Mouse (Mus musculus) layer of hippocampus, postnatal 25 days (tissue): Measurements from ENCODE around the gene Ptpra. TPM values are rescaled to one million over a fixed set of nuclear protein-coding genes. Genes with fewer than 3 reads are reported as not detected.

ENCODE experiments used
- DNase-seq, 2 experiments: peaks; one replicate each; pipeline ENCODE4 v3.0.0; 2022; ENCODE audit warnings: mixed read lengths in 2 of 2, low spot score in 1 of 2; ENCODE audit errors: extremely low spot score in 1 of 2
- total RNA-seq, 2 experiments: library from RNA; stranded (reverse); gene quantifications; 2 replicates each; pipeline ENCODE4 v1.2.3; 2021

Ptpra gene
- total RNA-seq: 100 to 1,000 TPM; 322 to 337 TPM

DNA sequence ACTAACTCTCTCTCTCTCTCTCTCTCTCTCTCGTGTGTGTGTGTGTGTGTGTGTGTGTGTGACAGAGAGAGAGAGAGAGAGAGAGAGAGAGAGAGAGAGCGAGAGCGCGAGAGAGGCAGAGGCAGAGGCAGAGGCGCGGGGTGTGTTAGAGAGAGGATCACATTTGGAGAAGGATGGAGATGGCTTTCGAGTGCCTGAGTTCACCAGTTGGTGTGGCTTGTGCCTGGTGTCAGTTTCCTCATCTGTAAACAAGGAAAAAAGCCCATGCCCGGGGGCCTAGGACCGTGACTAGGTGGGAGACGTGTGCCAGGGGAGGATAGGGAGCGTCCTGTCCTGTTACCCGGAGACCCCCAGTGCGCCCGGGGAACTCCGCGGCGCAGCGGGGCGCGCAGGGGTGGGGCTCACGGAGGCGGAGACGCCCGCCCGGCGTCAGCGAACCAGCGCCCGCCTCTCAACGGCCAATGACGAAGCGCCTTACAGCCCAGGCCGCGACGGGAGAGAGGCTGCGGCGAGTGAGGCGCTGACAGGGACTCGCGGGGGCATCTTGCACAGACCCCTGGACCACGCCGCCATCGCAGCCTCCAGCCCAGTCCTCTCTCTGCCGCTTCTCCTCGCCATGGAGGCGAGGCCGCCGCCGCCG is at the start of gene Ptpra:
Gene Ptpra (plus strand): TSS at position 485 of the 640 bp plus-strand sequence.
- peak; percentile 91 to 95 for DNase-seq

DNA sequence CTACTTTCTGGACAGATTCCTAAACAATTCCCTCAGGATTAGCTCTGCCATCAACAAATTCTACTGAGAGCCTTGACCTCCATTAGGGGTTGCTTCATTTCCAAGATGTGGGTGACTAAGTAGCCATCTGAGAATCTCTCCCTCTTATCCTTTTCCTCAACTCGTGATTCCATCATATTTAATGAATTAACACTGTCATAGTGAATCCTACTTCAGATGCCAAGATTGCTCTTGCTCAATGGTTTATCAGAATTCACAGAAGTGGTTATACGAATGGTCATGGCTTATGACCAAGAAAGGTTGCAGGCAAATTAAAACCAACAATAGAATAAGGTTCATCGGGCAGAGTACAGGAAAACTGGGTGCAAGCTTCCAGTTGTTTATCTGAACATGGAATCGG is 48.2 kb upstream of the Ptpra start:
- DNase-seq: no peak

DNA sequence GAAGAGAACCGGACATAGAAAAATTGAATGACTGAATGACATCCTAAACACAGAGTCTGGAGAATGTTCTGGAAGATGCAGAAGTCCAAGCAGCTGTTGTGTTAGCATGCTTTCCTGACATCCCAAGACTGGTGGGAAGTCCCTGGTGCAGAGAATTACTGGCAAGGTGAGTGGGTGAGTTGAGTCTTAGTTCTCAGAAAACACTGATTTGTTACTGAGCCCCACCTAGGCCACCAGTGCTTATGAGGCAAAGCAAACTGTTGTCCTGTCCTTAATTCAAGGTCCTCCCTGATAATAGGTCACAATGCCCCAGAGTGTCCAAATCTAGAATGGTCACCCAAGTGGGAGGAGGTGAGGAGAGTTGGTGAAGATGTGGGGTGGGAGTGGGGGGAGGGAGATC is 45.1 kb upstream of the Ptpra start, which contains the start of the genes Gm28372 and 1700020A23Rik:
Gene Gm28372 (plus strand): TSS at position 301 of the 400 bp plus-strand sequence.
Gene 1700020A23Rik (plus strand): TSS at position 321 of the 400 bp plus-strand sequence.
- DNase-seq: no peak

DNA sequence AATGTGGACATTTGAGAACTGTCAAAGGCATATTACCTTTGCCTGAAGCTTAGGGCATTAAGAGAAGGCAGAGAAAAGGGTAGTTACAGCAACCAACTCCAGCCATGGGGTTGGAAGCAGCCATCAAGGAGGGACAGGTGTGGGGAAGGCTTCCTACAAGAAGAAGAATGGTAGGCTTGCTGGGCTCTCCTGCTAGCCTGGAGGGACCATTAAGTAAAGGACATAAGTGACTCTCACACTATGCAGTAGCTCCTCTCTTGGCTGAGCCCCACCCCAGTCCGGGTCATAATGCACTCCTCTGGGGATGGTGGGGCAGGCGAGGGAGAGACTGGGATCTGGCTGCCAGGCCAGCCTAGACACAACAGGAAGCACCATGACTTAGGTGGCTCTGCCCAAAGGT is 43.9 kb upstream of the Ptpra start, which contains the start of gene Tmem239:
Gene Tmem239 (plus strand): TSS at position 301 of the 400 bp plus-strand sequence.
- DNase-seq: no peak

DNA sequence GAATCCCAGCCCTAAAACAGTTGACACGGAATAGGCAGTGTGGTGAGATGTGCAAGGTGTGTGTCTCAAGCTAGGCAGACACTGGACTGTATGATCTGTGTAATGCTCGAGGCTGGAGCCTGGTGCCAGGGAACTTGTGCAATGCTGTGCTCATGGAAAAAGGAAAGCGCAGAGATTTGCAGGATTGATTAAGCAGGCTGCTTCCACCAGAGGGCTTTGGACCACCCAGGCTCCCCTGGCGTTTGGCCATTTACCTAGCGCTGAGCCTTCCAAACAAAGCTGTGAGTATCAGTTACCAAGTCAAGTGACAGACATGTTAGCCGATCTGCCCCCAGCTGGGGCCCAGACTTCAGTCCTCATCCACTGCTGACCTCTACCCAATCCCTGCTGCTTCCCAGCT is 41.9 kb upstream of the Ptpra start:
- no peak for DNase-seq

DNA sequence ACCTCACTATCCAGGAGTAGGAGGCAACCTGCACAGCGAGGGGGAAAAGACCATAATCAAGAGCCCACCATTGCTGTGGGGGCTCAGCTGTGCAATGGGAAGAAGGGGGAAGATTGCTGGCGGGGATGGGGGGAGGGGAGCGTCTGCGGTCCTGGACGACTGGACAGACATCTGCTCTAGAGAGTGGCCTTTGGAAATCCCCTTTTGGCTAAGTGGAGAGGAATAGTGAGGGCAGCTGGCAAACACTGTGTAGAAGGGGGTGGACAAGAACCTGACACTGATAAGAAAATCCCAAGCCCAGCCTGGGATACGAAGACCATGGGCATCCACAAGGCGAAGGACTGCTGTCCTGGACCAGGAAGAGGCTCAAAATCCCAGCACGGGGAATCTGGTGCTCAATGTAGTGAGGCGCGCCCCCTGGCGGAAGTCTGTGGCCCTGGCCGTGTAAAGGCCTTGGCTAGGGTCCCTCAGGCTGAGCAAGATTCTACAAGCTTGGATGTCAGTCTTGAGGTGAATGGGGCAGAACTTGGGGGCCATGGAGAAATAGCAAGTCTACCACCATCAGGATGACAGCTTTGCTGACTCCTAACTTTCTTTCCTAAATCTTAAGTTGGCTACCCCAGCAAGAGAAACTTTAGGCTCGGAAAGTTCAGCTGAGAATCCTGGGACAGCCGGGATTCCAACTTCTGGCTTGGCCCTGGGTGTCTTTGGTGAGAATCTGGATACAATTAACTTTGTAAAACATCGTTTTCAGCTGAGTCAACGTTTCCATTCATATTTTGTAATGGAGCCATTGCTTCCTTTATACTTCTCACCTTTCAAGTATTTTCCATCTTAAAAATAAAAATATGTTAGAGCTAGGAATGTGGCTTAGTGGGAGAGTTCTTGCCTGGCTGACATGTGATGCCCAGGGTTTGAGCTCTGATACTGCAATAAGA is 38.3 kb upstream of the Ptpra start:
- DNase-seq: peak; percentile 75 to 92

DNA sequence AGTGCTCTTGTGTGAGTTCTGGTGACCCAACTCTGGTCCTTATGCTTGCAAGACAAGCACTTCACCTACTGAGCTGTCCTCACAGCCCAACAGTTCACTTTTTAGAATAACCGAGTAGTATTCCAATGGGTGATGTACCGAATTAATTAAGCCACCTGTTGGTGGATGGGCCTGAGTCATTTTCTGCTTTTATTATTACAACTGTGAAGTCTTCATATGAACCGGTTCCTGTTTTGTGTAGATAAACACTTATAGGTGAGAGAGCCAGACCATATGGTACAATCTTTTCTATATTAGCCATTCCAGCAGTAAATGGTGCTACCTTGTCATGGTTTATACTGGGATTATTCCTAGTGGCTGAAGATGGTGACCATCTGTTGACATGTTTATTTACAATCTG is 37.3 kb upstream of the Ptpra start:
- DNase-seq: no peak

DNA sequence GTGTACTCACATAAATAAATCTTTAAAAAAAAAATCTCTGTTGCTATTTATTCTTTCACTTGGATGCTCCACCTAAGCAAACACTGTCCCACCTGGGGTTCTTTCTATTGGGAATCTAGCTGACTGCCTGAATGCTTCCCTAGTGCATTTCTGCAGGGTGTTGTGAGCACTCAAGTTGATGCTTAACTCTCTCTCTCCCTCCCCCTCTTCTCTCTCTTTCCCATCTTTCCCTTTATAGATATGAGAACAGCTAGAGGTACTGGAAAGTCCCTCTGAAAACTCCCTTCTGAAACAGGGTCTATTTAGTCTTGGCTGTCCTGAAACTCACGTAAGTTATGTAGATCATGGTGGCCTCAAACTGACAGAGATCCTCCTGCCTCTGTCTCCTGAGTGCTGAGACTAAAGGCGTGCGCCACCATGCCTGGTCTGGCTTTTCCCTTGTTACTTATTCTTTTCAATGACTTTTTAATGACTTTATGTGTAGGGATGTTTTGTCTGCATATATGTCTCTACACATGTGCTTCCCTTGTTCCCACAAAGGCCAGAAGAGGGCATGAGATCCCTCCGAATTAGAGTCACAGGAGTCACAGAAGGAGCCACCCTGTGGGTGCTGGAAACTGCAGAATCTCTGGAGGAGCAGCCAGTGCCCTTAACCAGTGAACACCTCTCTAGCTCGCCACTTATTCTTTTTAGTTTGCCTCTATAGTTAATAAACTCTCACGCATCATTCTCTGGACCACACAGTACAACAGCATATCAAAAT is 35.8 kb upstream of the Ptpra start:
- no peak for DNase-seq

DNA sequence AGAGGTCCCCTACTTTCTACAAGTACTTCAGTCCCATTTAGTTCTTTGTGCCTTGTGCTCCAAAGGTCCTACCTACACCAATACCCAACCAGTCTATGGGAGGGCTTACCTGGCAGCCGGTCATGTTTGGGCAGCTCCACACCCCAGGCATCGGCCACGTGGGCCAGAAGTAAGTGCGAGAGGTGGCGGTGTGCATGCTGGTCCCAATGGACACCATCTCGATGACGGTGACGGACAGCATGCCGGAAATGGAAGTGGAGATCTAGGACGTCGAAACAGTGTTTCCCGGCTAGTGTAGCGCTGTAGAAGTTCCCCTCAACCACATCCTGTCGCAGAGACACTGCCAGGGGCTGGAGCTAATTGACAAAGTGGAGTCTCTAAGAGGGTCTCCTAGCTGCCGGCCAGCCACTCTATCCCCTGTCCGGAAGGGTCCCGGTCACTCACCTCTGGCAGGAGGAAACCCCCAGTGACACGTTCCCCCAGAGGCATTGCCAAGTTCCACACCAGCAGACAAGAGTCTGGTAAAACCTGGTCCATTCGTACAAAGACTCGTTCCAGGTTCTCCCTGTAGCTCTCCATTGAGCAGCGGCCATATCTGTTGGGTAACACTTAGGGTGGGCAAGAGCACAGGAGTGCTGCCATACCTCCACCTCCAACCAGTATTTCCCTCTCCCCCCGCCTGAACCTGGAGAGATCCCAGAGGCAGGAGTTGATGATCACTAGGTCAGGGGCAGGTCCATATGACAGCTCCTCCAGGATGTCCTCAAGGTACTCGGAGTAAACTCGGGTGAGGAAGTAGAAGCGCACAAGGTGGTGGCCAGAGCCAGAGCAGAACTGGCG is 28.1 kb upstream of the Ptpra start:
- DNase-seq: no peak

DNA sequence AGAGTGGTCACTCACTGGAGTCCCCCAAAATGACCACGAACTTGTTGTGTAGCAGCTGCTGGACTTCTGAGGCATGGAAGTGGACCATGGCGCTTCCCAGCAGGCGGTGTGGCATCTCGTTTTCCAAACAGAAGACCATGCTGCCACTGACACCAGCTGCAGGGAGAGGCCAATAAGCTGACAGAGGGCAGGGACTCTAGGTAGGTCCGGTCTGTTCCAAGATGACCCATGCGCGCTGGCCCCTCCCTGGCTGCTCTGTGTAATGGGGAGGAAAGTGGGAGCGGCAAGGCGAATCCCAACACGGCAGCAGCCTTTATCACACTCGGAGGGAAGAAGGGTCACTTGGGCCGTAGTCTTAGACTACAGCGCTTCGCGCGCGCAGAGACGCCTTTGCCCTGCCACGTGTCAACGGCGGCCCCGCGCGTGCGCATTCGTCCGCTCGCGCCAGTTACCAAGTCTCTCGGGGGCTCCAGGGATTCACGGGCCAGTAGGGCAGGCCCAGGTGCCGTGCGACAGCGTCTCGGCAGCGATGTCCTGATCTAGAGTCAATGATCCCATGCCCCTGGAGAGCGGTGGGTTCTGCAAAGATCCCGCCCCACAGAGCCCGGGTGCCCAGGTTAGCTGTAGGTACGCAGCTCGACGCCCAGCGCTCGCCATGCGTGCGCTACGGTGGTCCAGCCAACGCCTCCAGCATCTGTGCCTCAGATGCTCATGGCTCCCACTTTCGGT is 26.5 kb upstream of the Ptpra start:
- peak; percentile 70 to 76 for DNase-seq

DNA sequence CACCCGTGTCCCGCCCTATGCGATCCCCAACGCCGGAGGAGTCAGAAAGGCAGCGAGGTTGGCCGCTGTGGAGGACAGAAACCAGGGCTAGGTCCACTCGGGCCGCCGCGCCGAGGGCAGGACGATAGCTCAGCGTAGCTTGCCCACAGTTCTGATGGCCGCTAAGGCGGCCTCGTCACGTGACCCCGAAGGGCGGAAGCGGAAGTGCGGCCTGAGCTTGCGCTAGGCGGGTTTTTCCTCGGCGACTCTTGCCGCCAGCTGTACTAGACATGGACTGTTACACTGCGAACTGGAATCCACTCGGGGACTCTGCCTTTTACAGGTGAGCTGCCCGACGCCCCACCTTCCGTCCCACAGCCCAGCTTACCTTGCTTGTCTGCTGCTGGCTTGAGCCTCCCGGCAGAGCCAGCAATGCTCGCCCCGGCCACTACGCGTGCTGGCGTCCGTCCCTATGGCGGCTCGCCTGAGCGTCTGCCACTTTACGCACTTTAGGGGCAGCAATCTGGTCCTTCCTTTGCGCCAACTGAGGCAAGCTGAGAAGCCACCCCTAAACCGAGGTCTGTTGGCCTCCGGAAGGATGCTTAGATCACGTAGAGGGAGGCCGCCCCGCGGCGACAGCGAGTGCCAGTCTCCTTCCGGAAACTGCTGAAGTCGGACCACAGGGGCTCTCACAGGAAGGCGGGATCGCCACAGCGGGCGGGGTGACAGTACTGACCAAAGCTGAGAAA is 25.8 kb upstream of the Ptpra start, which contains the start of the genes Vps16 and Pced1a:
Gene Vps16 (plus strand): TSS at position 214 of the 728 bp plus-strand sequence.
Gene Pced1a (minus strand): TSS at position 576 of the 728 bp plus-strand sequence.
- DNase-seq: peak; percentile 82 to 90

DNA sequence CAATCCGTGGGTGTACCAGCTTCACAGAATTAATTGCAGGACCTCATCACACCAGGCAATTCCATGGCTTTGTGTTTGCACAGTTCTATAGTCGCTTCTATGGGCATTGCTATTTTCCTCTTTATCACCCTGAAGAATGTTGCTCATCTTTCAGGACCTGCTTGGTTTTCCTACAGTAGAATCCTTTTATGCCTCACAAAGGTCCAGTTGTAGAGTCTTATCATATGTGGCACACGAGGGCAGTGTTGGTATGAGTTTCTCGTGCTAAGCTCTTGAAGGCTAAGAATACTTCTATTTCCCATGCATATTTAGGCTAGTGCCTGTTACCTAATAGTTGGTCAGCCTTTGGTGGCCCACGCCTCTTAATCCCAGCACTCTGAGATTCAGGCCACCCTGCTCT is 25.0 kb upstream of the Ptpra start:
- DNase-seq: no peak

DNA sequence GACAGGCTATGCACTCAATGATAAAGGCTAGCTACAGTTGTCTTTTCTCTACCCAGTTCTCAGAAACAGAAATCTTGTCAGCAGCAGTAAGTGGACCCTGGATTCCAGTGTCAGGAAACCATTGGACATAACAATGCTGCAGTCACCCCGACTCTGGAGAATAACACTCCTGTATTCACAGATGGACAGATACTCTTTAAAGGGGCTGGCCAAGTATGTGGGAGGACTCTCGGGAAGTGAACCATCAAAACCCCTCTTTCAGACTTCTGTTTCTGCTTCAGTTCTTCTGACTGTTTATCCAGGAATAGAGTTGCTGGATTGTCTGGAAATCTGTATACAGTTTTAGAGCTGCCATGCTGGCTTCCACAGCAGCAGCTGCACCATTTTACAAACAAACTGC is 20.2 kb upstream of the Ptpra start:
- no peak for DNase-seq

DNA sequence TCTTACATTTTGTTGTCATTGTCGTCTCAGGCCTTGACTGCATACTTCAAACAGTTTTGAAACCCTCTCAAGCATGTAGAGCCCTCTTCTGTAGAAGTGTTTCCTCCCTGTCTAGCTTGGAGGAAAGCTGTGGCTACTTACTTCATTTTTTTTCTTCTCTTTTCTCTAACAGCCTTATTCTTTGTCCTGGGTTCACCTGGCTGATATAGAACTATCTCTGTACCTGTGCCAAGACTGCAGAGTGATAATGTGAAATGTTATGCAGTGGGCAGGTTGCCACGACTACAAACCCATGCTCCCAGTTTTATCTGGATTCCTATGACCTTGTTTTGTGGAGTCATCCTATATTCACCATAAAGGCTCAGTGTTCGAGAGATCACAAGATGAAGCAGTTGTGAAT is 19.6 kb upstream of the Ptpra start:
- DNase-seq: no peak

DNA sequence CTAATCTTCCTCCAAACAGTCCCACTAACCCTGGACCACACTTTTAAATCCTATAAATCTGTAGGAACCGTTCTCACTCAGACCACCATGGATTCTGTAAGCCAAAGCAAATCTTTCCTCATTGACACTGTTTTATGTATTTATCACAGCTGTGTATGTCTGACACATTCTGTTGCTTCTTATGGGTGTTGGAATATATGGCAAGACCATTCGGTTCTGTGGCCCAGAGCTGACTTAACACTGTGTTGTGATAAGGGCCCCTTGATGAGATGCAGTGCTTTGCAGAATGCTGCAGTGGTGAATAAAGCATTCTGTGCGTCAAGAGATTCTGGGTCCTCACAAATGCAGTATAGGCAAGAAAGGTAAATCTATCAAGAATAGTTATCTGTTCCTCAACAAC is 17.9 kb upstream of the Ptpra start:
- no peak for DNase-seq

DNA sequence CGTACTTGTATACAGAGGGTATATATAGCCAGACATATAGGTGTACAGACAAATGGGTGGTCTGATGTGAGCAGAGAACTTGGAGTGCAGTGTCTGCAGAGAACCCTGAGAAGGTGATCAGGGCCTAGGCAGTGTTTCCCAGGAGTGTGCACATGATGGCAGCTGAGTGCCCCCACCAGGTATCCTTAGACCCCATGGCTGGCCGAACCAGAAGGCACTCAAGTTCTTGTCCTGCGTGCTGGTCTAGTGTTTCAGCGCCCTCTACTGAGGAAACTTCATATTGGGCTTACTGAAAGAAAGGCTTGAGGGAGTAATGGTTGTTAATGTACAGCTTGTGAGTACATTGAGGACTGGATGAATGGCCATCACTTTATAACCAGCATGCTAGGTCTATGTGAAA is 16.9 kb upstream of the Ptpra start:
- DNase-seq: peak in 1 of 2 experiments; percentile 49

DNA sequence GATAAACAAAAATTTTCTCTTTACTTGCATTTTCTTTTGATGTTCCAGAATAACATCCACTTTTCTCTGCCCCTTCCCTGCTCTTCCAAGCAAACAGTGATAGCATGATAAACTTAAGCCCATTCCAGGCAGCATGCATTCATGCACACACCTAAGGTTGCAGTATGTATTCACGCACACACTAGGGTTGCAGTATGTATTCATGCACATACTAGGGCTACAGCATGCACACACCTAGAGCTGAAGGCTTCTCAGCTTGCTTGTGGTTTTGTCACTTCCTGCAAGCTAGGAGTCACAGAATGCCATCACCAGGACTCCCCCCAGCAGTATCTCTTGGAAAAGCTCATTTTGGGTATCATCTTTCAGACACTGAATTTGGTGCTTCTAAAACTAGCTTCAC is 13.3 kb upstream of the Ptpra start:
- no peak for DNase-seq

DNA sequence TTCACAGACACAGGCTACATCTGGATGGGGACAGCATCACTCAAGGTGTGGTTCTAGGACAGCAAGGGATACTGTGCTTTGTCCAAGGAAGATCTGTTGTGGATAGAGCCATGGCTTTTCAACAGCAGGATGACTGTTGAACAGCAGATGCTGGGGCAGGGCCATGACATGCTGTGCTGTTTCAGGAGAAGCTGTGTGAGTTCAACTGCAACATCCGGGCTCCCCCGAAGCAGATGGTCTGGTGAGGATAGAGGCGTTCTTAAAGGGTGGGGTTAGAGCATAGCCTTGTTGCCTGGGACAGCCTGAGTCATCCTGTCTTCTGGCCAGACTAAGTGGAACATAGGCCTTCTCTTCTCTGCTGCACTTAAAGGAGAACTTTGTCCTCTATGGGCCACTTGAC is 11.2 kb upstream of the Ptpra start:
- DNase-seq: no peak
